Mouse (Mus musculus) gastrocnemius, postnatal 4 days (tissue): ENCODE data around the gene Gm17728. TPM values are rescaled to one million over a fixed set of nuclear protein-coding genes. Genes with fewer than 3 reads are reported as not detected.
"Not testable (repeated sequence)": the region's sequence is repeated elsewhere in the genome, so short reads cannot be mapped to it uniquely, and the experiment has no call there.

Experiments
- DNase-seq, 2 experiments: peaks; one replicate each; pipeline ENCODE4 v3.0.0; 2021 to 2022; ENCODE audit warnings: low spot score in 2 of 2, mixed read lengths in 2 of 2
- long read RNA-seq, 2 experiments: library from polyadenylated mRNA; stranded (forward); transcript quantifications; one replicate each; pipeline ENCODE4 v2.0.0; 2021
- total RNA-seq, 2 experiments: library from RNA; stranded (reverse); gene quantifications; 2 replicates each; pipeline ENCODE4 v1.2.3; 2021

The Gm17728 gene
- not detected for total RNA-seq
- long read RNA-seq, experiment 1, result 0 reads
- long read RNA-seq, experiment 2, result 0 reads

GRCm38 (mm10) chr17:9421760-9422159 lies at the start of gene Gm17728:
TSS of gene Gm17728 (plus strand) at chr17:9422060.
- not testable (repeated sequence) for DNase-seq

GRCm38 (mm10) chr17:9397493-9397892 lies 24.4 kb upstream of the Gm17728 start:
- no peak for DNase-seq

- DNase-seq, result no peak
These were observed 23.3 kb upstream of the Gm17728 start for GRCm38 (mm10) chr17:9398551-9398950.

DNA sequence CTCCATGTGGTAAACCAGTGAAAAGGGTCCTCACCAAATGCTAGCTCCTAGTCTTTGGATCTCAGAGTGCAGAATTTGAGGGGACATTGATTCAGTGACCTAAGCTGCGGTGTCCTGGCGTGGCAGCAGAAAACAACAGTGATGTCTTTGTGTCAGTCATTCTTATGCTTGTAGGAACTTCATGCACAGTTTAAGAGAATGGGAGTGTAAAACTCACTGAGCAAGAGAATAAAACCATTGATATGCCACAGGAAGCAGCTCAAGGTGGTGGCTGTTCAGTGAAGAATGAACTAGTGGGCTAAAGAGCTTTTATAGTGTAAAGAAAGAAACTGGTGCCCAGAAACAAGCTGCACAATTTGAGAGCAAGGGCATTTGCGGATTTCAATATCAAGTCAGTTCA lies 17.9 kb upstream of the Gm17728 start:
- no peak for DNase-seq

DNA sequence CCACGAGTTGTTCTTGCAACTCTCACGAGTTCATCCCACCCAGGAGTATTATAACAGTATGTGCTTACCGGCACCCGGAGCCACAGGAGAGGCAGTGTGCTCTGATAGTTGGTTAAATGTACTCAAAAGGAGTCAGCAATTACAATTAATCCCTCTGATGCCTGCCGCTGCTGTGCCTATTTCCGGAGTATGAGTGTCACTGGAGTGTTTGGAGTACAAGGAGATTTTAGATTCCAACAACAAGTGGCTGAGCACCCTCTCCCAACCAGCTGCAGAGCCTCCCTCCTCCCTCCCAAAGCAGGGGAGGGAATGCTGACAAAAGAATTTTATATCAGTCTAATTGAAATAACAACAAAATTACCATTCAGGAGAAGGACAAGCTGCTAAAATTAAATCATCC lies 14.2 kb upstream of the Gm17728 start:
- DNase-seq, result no peak

DNA sequence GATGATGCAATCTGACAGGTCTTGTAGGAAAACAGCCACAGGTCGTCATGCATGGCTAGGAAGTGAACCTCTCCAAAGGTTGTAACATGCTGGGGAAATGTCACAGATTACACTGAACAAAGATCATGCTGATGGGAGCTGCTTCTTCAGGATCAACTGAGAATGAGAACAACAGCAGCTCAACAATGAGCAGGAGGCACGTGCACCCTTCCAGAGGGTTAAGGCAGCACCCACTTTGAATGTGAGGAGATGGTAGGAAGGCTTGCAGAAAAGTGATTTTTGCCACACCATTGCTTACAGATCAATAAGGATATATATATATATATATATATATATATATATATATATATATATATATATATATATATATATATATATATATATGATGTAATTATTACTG lies 2.8 kb upstream of the Gm17728 start:
- DNase-seq, result no peak

DNA sequence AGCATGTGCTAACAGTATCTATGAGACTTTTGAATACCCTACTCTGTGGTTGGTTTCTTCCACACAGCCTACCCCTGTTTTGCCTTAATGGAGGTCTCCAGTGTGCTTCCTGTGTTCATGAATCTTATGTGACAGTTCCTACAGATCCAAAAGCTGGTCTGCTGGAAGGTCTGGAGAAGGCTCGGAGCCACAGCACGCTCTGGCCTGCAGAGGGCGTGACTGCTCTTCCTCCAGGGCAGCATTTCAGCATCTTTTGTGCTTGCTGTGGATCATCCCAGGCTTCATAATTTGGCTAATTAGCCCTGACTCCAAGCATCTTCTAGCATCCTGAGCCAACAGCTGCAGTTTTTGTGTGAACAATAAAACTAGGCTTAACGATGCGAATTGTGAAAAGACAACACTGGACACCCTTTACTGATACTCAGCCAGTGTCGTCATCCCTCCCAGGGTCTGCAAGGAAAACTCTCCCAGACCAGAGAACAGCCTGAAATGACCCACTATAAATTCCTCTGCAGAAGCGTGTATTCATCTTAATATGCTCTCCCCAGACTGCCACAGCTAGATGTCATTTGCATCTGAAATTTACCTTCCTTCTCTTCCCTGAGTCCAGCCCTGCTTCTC lies 6.6 kb downstream of the Gm17728 start:
- DNase-seq, result peak in 1 of 2 experiments; percentile 9

DNA sequence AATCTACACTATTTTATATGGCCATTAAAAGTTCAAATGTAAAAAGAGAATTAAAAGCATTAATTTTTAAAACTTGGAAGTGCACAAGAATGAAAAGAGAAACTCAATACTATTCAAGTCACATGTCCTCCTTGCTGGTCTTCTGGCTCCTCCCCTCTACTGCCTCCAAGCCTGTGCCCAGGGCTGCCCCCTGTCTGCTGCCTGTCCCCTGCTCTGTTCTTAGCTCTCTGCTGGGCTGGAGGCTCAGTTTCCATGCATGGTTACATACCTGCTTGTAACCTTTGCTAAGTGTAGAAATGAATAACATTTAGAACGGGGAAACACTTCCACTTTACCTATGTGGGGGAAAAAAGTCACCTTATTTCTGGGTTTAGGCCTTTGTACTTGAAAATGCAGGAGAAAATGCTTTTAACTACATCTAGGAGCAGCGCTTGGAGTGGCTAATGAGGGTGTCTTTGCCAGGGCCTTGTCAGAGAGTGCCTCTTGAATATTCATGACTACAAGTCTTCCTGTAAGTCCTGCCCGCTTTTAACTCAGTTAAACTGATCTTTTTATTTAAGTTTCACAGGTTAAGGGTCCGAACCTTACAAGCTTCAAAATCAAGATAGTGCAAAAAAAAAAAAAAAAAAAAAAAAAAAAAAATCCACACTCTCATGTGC lies 18.3 kb downstream of the Gm17728 start:
- DNase-seq, result no peak

GRCm38 (mm10) chr17:9456406-9456805 lies 34.5 kb downstream of the Gm17728 start:
- no peak for DNase-seq

DNA sequence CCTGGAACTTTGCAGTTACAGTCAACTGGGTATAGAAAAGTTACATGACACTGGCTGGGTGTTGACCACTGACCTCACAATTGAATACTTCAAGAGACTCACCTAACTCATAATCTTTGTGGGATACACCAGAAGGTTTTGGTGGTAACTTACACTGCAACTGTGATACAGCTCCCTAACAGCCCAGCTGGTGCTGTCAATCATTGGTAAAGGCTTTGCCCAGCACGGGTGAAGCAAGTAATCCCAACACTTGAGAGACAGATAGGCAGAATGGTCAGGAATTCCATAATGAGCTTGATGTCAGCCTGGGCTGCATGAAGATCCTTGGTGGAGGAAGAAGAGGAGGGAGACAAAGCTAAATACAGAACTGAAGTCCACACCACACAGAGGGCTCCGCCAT lies 39.0 kb downstream of the Gm17728 start:
- DNase-seq, result no peak

Other genes with a start within 250 kb of the Gm17728 start
- not detected for gene Pabpc6, start 247.7 kb downstream of the Gm17728 start, total RNA-seq